Mouse (Mus musculus) brain, embryonic 14.5 days (tissue): ENCODE results near the gene Pank1. TPM values are rescaled to one million over a fixed set of nuclear protein-coding genes. Genes with fewer than 3 reads are reported as not detected.

ENCODE experiments used
- DNase-seq: peaks from one replicate; pipeline ENCODE4 v3.0.0-alpha.2; 2011; ENCODE audit warnings: low read depth
- CTCF ChIP-seq: fragments of 200-500 bp; IDR thresholded peaks from 2 replicates; pipeline ENCODE4 v1.5.1; 2012; ENCODE audit warnings: inconsistent platforms, mild to moderate bottlenecking, moderate library complexity, borderline replicate concordance; ENCODE audit not compliant: insufficient read depth, insufficient read length; ENCODE audit errors: extremely low read depth
- POLR2A ChIP-seq: fragments of 200-500 bp; IDR thresholded peaks from 2 replicates; pipeline ENCODE4 v1.6.1; 2012; ENCODE audit warnings: mild to moderate bottlenecking, inconsistent platforms, borderline replicate concordance; ENCODE audit not compliant: poor library complexity, insufficient read depth, insufficient read length, severe bottlenecking; ENCODE audit errors: extremely low read depth
- polyA plus RNA-seq: library from polyadenylated mRNA; depleted of rRNA; stranded (reverse); fragments of >200 nt; gene quantifications from 2 replicates; pipeline ENCODE4 v1.2.3, GENCODE M21; 2012; rRNA removed

Pank1 gene
- polyA plus RNA-seq, result 2.3 and 6.6 TPM in 2 replicates

DNA sequence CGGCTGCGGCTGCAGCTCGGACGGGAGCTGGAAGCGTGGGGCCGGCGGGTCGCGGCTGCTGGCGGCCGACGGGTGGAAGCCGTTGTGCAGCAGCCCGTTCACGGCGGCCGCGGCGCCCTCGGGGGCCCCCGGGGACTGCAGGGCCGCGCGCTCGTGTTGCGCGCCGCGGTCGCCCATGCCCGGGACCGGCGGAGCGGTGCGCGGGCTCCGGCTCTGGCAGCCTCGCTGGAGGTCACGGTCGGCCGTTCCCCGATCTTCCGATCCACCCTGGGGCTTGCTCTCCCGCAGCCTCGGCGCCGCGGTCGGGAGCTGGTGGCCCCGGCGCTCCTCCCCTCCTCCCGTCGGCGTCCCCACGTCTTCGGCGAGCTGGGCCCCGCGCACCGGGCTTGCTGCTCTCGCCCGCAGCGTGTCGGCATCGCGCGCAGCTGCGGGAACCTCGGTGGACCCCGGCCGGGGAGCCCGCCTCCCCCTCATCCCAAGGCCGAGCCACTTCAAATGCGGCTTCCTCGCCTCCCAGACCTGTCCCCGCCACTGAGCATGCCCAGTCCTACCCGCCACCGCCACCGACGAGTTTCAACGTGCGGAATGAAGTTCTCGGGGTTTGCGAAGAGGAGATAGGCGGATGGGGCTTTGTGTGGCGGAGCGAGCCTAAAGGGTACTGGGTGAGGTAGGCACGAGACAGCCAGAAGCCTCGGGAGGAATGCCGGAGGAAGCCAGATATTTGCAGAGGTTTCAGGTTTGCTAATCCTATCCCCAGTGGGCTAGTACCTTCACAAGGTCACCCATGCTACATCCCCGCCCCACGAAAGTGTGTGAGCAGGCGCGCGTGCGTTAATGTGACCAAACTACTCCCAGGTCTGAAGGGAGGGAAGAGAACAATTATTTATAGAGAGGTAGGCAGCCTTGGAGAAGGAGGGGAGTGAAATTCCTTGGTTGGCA, at the start of gene Pank1:
Gene Pank1, minus strand, starts transcription at position 853 of the 939 bp plus-strand sequence.
- TF ChIP-seq CTCF (no peak), POLR2A (peak; percentile 22)
- peak; percentile 90 for DNase-seq

DNA sequence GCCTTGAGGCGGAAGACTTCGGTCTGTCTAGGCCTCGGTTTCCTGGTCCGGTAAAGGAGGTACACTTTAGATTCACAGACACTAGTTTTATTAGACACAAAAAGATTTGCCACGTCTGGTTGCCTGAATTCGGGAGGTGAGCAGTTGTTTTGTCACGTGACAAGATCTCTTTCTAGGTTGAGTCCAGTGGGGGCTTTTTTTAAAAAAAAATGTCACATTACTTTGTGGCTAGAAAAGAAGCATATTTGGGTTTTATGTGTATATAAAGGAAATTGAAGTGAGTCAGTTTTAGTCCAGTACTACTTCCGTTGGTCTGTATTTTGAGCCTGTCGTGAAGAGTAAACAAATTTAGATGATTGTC, 43.3 kb upstream of the Pank1 start:
- TF ChIP-seq POLR2A, result no peak
- TF ChIP-seq CTCF, result no peak
- DNase-seq, result no peak

- peak; percentile 95 for DNase-seq
- TF ChIP-seq POLR2A (peak; percentile 22; the same call in 1 of the 2 replicates), CTCF (no peak)
These were observed 42.7 kb upstream of the Pank1 start, which contains the start of gene Kif20b for GRCm38 (mm10) chr19:34921652-34922602. Gene Kif20b (plus strand): TSS chr19:34922361.

GRCm38 (mm10) chr19:34921253-34921651, 42.0 kb upstream of the Pank1 start:
- TF ChIP-seq POLR2A, result no peak
- no peak; the same call in 1 of the 2 replicates for TF ChIP-seq CTCF
- no peak for DNase-seq

DNA sequence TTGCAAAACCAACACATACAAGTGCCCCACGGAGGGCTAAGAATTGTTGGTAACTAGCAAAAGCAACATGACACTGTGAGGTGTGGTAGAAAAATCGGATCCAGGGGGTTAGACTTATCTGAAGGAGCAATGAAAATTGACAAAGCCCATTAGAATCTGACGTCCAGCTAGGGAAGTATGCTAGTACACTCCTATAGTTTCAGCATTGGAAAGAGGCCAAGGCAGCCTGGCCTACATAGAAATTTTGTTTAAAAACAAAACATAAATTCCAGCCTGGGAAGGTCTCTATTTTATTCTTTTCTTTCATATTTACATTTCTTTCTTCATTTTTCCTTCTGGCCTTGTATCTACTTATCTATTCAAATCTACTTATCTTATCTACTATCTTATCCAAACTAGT, 41.3 kb upstream of the Pank1 start:
- no peak for TF ChIP-seq CTCF
- no peak for TF ChIP-seq POLR2A
- peak; percentile 0 for DNase-seq

- no peak for TF ChIP-seq POLR2A
- TF ChIP-seq CTCF, result no peak
- no peak for DNase-seq
These were observed 40.8 kb upstream of the Pank1 start for GRCm38 (mm10) chr19:34920066-34920465.

GRCm38 (mm10) chr19:34912366-34912765, 33.1 kb upstream of the Pank1 start:
- no peak for DNase-seq
- no peak for TF ChIP-seq POLR2A
- TF ChIP-seq CTCF, result no peak

DNA sequence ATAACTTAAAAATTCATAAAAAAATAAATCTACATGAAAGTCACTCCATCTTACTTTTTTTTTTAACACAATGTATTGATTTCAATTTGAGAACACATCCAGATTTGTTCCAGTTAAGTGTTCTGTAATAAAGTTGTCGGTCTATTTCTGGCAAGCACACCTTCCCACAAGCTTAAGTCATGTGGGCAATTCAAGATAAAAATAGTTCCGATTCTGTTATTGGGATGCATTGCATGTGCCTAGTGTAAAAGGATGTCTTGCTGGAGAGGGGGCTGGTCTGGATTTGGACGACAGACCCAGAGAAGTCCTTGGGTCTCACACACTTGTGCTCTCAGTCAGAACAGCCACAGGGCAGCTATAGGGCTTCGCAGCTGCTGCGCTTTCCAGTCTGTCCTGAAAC, 27.5 kb upstream of the Pank1 start:
- no peak for DNase-seq
- TF ChIP-seq CTCF (no peak), POLR2A (no peak)

DNA sequence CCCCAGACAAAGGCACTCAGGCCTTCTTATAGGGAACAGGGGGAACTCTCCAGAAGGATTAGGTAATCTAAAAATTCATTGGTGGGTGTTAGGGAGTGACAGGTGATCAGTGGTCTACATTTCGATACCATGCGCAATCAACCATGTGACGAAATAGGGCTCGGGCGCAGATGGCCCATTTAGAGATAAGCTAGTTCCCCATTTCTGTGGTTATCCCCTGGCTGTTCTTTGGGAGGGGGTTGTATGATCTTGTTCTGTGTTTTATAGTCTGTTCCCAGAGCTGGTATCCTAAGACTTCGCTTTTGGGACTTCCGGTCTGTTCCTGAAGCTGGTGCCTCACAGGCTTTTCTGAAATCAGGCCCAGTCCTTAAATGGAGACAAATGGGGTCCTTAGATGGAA, 26.2 kb upstream of the Pank1 start:
- TF ChIP-seq POLR2A (no peak), CTCF (no peak)
- no peak for DNase-seq

DNA sequence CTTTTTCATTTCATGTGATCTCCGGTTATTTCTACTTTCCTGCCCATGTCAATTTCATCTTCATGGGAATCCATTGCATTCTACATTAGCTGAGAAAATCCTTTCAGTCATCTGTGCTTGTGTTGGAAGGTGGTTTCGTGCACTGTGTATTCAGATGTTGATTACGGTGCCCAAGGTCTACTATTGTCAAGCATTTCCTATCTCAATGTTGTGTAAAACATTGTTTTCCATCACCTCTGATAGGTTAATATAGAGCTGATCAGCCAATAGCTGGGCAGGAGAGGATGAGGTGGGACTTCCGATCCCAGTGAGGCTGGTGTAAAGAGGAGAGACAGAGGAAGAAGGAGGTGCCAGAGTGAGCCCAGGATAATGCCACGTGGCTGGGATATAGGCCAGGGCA, 24.8 kb upstream of the Pank1 start:
- no peak for TF ChIP-seq CTCF
- DNase-seq, result no peak

GRCm38 (mm10) chr19:34901735-34902134, 22.5 kb upstream of the Pank1 start:
- DNase-seq, result no peak
- TF ChIP-seq CTCF (no peak), POLR2A (no peak)
